Mouse (Mus musculus): ENCODE results near the gene Sh3gl3. TPM values are rescaled to one million over a fixed set of nuclear protein-coding genes. Genes with fewer than 3 reads are reported as not detected.

The Sh3gl3 gene
- polyA plus RNA-seq, 1 experiment from 2014 or later, result 0.19 TPM

DNA sequence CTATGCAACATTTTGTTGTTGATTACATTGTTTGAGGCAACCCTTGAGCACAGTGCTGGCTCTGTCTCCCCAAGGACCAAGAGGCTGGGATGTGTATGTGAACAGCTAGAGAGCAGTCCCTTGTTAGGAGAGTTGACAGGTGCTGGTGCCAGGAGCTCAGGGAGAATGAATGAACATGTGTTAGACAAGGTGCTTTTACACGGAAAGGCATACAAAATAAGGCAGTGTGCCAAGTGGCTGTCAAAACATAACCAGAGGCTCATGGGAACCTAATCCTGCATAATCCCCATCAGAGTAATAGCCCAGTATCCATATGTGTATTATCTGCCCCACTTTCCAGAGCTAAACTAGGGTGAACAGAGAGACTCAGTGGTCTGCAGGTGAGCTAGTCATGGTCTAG is 160.4 kb downstream of the Sh3gl3 start:
- Histone ChIP-seq H3K27ac (ENCODE audit: low read length) (no peak overlapping the region), H3K4me1 (ENCODE audit: control insufficient read depth, low read depth, low read length) (no peaks in the 10 kb centered on the region), H3K36me3 (ENCODE audit: control insufficient read depth, insufficient read depth) (no peaks in the 10 kb centered on the region), H3K9me3 (replicated peaks; ENCODE audit: control insufficient read depth, low read length) (no peaks in the 10 kb centered on the region), H3K4me3 (ENCODE audit: low read depth, low read length) (no peak overlapping the region), H3K9ac (ENCODE audit: low read depth, low read length) (no peak overlapping the region), H3K27me3 (ENCODE audit: control insufficient read depth, insufficient read depth, low read depth, low read length) (peaks cover 35% of the 10 kb centered on the region), H3K4me2 (ENCODE audit: low read depth, low read length) (no peak overlapping the region)
- no peak for ATAC-seq (ENCODE audit: low read depth)
- WGBS (ENCODE audit: insufficient replicate concordance), result 72% methylated on average over 1 of the region's 1 CpGs

DNA sequence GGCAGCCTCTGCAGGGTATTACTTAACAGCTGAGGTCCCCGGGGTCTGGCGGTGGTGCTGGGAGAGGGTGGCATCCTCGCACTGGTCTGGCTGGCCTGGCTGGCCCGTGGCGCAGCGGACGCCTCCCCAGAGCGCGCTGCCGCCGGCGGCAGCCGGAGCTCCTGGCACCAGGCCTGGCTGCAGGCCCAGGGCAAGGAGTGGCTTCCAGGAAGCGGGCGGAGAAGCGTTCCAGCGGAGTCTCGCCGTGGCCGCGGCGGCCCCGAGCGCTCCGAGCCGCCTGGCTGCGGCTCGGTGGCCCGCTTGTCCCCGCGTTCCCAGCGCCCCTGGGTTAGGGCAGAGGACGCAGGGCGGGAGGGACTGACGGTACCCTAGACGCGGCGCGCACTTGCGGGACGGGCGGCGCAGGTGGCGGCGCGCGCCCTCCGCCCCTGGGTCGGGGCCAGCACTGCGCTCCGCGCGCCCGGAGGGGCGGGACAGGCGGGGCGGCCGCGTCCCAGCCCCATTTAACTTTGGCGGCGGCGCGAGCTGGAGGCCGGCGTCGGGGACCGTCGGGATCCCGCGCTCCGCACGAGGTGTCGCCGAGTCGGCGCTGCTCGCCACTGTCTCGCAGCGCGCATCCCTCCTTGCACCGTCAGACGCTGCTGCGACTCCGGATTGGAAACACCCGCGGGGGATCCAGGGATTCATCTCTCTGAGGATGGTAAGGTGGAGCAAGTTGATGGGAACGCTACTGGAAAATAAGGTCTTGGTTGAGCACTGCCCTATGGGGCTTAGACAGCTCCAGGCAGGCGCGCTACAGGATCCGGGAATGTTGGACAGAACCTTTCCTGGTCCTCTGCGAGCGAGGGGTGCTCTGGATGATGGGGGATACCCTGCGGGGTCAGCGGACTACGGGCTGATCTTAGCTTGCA is 161.8 kb downstream of the Sh3gl3 start, which contains the start of gene Adamtsl3:
Adamtsl3 (plus strand) TSS at position 484 of the 911 bp plus-strand sequence.
- no peak within 1 kb of the TSS; the same call in 1 of the 2 replicates for H3K4me2 ChIP-seq (ENCODE audit: low read depth, low read length)
- H3K27ac ChIP-seq (ENCODE audit: low read length), result no peak within 1 kb of the TSS
- peaks cover 35% of the 10 kb centered on the region for H3K27me3 ChIP-seq (ENCODE audit: control insufficient read depth, insufficient read depth, low read depth, low read length)
- no peak for ATAC-seq (ENCODE audit: low read depth)
- H3K4me1 ChIP-seq (ENCODE audit: control insufficient read depth, low read depth, low read length), result no peaks in the 10 kb centered on the region
- H3K9me3 ChIP-seq (replicated peaks; ENCODE audit: control insufficient read depth, low read length), result no peaks in the 10 kb centered on the region
- no peak within 1 kb of the TSS for H3K9ac ChIP-seq (ENCODE audit: low read depth, low read length)
- no peaks in the 10 kb centered on the region for H3K36me3 ChIP-seq (ENCODE audit: control insufficient read depth, insufficient read depth)
- no peak within 1 kb of the TSS for H3K4me3 ChIP-seq (ENCODE audit: low read depth, low read length)
- 1% methylated on average over 84 of the region's 95 CpGs for WGBS (ENCODE audit: insufficient replicate concordance)

DNA sequence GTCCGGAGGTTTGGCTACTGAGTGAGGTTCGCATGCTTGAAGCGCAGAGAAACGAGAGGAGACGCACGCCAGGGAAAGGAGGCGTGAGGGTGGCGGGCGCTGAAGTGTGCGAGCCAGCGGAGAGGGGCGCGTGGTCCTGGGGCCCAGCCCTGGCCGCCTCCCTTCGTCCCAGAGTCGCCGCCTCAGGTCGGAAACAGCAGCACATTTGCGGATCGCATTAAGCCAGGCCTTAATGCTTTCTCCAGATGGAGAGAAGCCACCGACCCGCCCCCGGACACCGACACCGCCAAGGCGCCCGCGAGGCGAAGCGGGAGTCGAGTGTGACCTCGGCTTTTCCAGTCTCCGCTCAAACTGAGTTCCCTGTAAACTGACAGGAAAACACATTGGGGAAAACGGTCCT is 162.5 kb downstream of the Sh3gl3 start:
- WGBS (ENCODE audit: insufficient replicate concordance), result 3% methylated on average over 34 of the region's 34 CpGs
- H3K4me2 ChIP-seq (ENCODE audit: low read depth, low read length), result no peak overlapping the region
- H3K36me3 ChIP-seq (ENCODE audit: control insufficient read depth, insufficient read depth), result no peaks in the 10 kb centered on the region
- no peak overlapping the region for H3K27ac ChIP-seq (ENCODE audit: low read length)
- H3K27me3 ChIP-seq (ENCODE audit: control insufficient read depth, insufficient read depth, low read depth, low read length), result peaks cover 35% of the 10 kb centered on the region
- ATAC-seq (ENCODE audit: low read depth), result no peak
- H3K4me3 ChIP-seq (ENCODE audit: low read depth, low read length), result no peak overlapping the region
- H3K4me1 ChIP-seq (ENCODE audit: control insufficient read depth, low read depth, low read length), result no peaks in the 10 kb centered on the region
- H3K9ac ChIP-seq (ENCODE audit: low read depth, low read length), result no peak overlapping the region
- no peaks in the 10 kb centered on the region for H3K9me3 ChIP-seq (replicated peaks; ENCODE audit: control insufficient read depth, low read length)

DNA sequence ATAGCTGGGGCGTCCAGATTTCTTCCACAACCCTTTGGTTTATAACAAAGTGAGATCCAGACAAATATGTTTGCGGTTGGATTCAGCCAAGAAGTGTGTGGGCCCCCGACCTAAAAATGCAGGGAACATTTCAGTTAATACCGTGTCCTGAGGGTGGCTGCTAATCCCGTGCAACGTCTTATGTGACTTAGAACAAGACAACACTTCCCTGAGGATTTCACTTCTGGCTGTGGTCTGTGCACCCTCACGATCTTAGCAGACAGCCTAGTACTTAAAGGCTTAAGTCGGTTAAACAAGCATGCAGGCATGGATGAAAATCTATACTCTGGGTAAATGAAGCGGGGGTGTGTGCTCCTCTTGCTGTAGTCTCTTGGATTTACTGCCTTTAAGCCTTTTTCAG is 164.5 kb downstream of the Sh3gl3 start:
- no peak for ATAC-seq (ENCODE audit: low read depth)
- Histone ChIP-seq H3K36me3 (ENCODE audit: control insufficient read depth, insufficient read depth) (no peaks in the 10 kb centered on the region), H3K9me3 (replicated peaks; ENCODE audit: control insufficient read depth, low read length) (no peaks in the 10 kb centered on the region), H3K27me3 (ENCODE audit: control insufficient read depth, insufficient read depth, low read depth, low read length) (peaks cover 35% of the 10 kb centered on the region), H3K4me1 (ENCODE audit: control insufficient read depth, low read depth, low read length) (no peaks in the 10 kb centered on the region), H3K9ac (ENCODE audit: low read depth, low read length) (no peak overlapping the region), H3K27ac (ENCODE audit: low read length) (no peak overlapping the region), H3K4me2 (ENCODE audit: low read depth, low read length) (no peak overlapping the region), H3K4me3 (ENCODE audit: low read depth, low read length) (no peak overlapping the region)
- WGBS (ENCODE audit: insufficient replicate concordance), result 70% methylated on average over 9 of the region's 9 CpGs

DNA sequence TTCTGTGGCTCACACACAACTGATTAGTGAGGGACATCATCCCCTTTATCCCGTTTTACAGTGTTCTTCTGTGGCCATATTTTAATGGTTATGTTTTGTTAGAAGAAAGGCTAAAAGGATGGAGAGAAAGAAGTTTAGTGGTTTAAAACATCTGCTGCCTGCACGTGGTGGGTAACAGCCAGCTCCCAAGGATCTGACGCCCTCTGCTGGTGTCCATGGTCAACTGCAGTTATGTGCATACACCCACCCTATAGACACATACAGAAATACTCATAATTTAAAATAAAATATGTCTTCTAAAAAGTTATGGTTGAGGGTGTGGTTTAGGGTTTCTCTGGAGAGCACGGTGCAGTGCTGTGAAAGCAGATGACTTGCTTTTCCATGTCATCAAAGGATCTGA is 164.9 kb downstream of the Sh3gl3 start:
- no peaks in the 10 kb centered on the region for H3K36me3 ChIP-seq (ENCODE audit: control insufficient read depth, insufficient read depth)
- H3K27ac ChIP-seq (ENCODE audit: low read length), result no peak overlapping the region
- ATAC-seq (ENCODE audit: low read depth), result no peak
- H3K4me1 ChIP-seq (ENCODE audit: control insufficient read depth, low read depth, low read length), result no peaks in the 10 kb centered on the region
- H3K27me3 ChIP-seq (ENCODE audit: control insufficient read depth, insufficient read depth, low read depth, low read length), result peaks cover 35% of the 10 kb centered on the region
- WGBS (ENCODE audit: insufficient replicate concordance), result 55% methylated on average over 4 of the region's 4 CpGs
- no peak overlapping the region for H3K9ac ChIP-seq (ENCODE audit: low read depth, low read length)
- H3K4me2 ChIP-seq (ENCODE audit: low read depth, low read length), result no peak overlapping the region
- no peaks in the 10 kb centered on the region for H3K9me3 ChIP-seq (replicated peaks; ENCODE audit: control insufficient read depth, low read length)
- no peak overlapping the region for H3K4me3 ChIP-seq (ENCODE audit: low read depth, low read length)

DNA sequence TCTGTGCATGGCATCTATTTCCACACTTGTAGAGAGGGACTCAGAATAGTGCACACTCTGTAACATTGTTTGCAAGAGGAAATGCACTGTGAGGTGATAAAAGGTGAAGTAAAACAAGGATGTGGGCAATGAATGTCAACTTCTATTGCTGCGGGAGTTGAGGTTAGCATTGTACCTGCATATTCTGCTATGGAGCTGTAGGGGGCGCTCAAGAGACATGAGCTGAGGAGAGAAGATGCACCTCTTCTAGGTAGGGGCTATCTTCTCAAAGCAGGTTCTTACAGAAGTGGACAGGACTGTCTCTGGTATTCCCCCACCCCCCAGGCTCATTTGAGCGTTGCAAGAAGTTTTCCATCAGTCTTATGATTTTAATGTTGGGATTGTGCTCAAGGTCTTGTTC is 165.6 kb downstream of the Sh3gl3 start:
- H3K36me3 ChIP-seq (ENCODE audit: control insufficient read depth, insufficient read depth), result no peaks in the 10 kb centered on the region
- 45% methylated on average over 3 of the region's 3 CpGs for whole genome bisulfite sequencing (ENCODE audit: insufficient replicate concordance)
- H3K9me3 ChIP-seq (replicated peaks; ENCODE audit: control insufficient read depth, low read length), result no peaks in the 10 kb centered on the region
- no peak overlapping the region for H3K4me2 ChIP-seq (ENCODE audit: low read depth, low read length)
- no peaks in the 10 kb centered on the region for H3K4me1 ChIP-seq (ENCODE audit: control insufficient read depth, low read depth, low read length)
- ATAC-seq (ENCODE audit: low read depth), result no peak
- peaks cover 32% of the 10 kb centered on the region for H3K27me3 ChIP-seq (ENCODE audit: control insufficient read depth, insufficient read depth, low read depth, low read length)
- H3K4me3 ChIP-seq (ENCODE audit: low read depth, low read length), result no peak overlapping the region
- H3K27ac ChIP-seq (ENCODE audit: low read length), result no peak overlapping the region
- no peak overlapping the region for H3K9ac ChIP-seq (ENCODE audit: low read depth, low read length)

DNA sequence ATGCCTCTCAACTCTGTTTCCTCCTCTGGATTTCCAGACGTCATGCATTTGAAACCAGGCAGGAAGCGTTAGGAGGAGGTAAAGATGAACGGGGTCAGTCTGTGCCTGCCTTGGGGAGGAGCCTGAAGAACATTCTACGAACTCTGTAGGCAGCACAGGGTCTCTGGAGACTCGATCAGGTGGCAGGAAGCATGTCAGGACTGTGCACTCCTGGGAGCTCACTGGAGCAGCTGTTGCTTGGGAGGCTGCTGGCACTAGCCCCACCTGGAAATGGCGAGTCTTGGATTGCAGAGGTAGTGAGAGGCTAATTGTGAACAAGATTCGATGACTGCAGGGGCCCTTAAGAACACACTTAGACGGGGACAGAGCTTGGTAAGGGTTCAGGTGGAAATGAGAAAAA is 167.8 kb downstream of the Sh3gl3 start:
- no peaks in the 10 kb centered on the region for H3K4me1 ChIP-seq (ENCODE audit: control insufficient read depth, low read depth, low read length)
- no peak overlapping the region for H3K9ac ChIP-seq (ENCODE audit: low read depth, low read length)
- WGBS (ENCODE audit: insufficient replicate concordance), result 21% methylated on average over 8 of the region's 8 CpGs
- no peak overlapping the region for H3K27ac ChIP-seq (ENCODE audit: low read length)
- no peak overlapping the region for H3K4me2 ChIP-seq (ENCODE audit: low read depth, low read length)
- H3K4me3 ChIP-seq (ENCODE audit: low read depth, low read length), result no peak overlapping the region
- H3K36me3 ChIP-seq (ENCODE audit: control insufficient read depth, insufficient read depth), result no peaks in the 10 kb centered on the region
- no peaks in the 10 kb centered on the region for H3K9me3 ChIP-seq (replicated peaks; ENCODE audit: control insufficient read depth, low read length)
- peaks cover 9% of the 10 kb centered on the region for H3K27me3 ChIP-seq (ENCODE audit: control insufficient read depth, insufficient read depth, low read depth, low read length)
- no peak for ATAC-seq (ENCODE audit: low read depth)

DNA sequence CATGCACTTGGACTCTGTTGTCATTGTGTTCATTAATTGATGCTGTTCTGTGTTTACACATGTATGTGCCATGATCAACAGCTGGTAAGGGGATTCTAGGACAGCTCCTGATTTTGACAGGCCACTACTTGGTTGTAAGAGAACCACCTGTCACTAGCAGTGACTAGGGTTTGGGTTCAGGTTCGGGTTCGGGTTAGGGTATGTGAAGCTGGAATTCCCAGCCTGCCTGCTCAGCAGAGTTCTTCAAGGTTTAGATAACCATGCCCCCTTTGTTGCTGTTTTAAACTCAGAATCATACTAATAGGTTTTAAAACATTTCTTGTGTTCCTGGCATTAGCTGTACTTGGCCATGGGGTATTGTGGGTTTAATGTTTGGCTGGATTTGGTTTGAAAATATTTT is 173.1 kb downstream of the Sh3gl3 start:
- no peak for ATAC-seq (ENCODE audit: low read depth)
- Histone ChIP-seq H3K27ac (ENCODE audit: low read length) (no peak overlapping the region), H3K4me3 (ENCODE audit: low read depth, low read length) (no peak overlapping the region), H3K9ac (ENCODE audit: low read depth, low read length) (no peak overlapping the region), H3K27me3 (ENCODE audit: control insufficient read depth, insufficient read depth, low read depth, low read length) (no peaks in the 10 kb centered on the region), H3K4me1 (ENCODE audit: control insufficient read depth, low read depth, low read length) (no peaks in the 10 kb centered on the region), H3K36me3 (ENCODE audit: control insufficient read depth, insufficient read depth) (no peaks in the 10 kb centered on the region), H3K4me2 (ENCODE audit: low read depth, low read length) (no peak overlapping the region), H3K9me3 (replicated peaks; ENCODE audit: control insufficient read depth, low read length) (no peaks in the 10 kb centered on the region)
- WGBS (ENCODE audit: insufficient replicate concordance), result 66% methylated on average over 2 of the region's 2 CpGs

DNA sequence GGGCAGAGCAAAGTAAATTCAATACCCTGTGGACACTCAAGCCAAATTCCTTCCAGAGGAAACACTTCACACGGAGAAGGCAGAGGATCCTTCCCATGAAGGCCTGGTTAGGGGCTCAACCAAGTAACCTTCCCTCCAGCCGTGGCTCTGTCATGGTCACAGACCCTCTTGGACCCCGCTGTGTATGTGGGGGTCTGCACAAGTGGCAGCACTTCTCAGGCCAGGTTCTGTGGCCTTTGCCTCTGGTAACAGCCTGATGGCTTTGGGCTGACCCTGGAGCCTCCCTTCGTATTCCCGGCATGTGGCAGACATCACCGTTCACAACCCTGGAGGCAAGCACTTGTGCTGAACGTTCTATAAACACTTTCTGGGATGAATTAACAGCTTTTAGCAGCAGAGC is 176.2 kb downstream of the Sh3gl3 start:
- Histone ChIP-seq H3K4me2 (ENCODE audit: low read depth, low read length) (no peak overlapping the region), H3K36me3 (ENCODE audit: control insufficient read depth, insufficient read depth) (no peaks in the 10 kb centered on the region), H3K27ac (ENCODE audit: low read length) (no peak overlapping the region), H3K4me1 (ENCODE audit: control insufficient read depth, low read depth, low read length) (no peaks in the 10 kb centered on the region), H3K4me3 (ENCODE audit: low read depth, low read length) (no peak overlapping the region), H3K9ac (ENCODE audit: low read depth, low read length) (no peak overlapping the region), H3K27me3 (ENCODE audit: control insufficient read depth, insufficient read depth, low read depth, low read length) (no peaks in the 10 kb centered on the region), H3K9me3 (replicated peaks; ENCODE audit: control insufficient read depth, low read length) (no peaks in the 10 kb centered on the region)
- ATAC-seq (ENCODE audit: low read depth), result no peak
- WGBS (ENCODE audit: insufficient replicate concordance), result 75% methylated on average over 7 of the region's 7 CpGs

Data from liver, embryonic 16.5 days (tissue).